ENCODE assay signal across 12 mouse cellular contexts in the genomic region with DNA sequence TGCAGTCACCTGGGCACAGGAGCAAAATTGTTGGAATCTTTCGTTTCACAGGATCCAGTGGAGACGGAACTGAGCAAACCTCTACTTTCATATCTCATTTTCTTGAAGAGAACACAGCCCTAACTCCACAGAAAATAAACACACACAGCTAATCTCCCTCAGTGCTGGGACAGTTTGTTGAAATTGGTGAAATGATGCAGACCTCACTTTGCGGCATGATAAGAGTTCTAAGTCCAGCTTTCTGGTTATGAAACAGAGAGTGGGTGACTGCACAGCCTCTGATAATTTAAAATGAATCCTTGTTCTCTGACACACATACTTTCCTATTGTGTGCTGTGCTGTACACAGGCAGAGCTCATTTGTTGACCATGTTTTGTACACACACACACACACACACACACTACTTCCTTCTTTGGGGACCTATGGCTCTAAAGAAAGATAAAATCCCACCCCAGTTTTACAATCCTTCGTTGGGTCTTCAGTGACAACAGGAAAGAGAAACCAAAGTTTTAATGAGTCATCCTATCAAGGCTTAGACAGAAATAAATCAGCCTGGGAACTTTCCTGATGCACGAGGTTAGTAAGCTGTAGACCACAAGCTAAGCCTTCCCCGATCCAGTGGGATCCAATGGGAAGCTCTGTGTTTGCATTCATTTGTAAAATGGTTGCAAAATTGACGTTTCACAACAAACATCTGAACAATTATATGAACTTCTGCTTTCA.
A peak's percentile ranks its signal among the peaks of the same experiment; 100 is the strongest.
DNase-seq lines count a peak whose midpoint lies in the region; ATAC-seq lines count a peak whose summit lies in the region.
"Had no signal": no experiment of that assay in that cellular context is flagged by ENCODE, and none has a peak within 500 bp of the region (broad histone marks: within the 10 kb centered on the region; RNA-seq: fewer than 3 reads in every experiment).

No protein-coding gene starts in this region.

- no peak for DNase-seq in frontal cortex, adult 2 months (ENCODE audit: extremely low spot score in 1 of 2, low spot score in 1 of 2)
- peak; percentile 37 for DNase-seq in 3T3-L1 (ENCODE audit: low read depth, low spot score)
- peak; percentile 31 to 47 for DNase-seq in heart, postnatal 10 days
- DNase-seq in c-Kit-positive CD71-positive TER-119-positive erythroid progenitor cells, embryonic 14.5 days (ENCODE audit: low spot score) = no peak
- DNase-seq: cerebellum, adult 11 months; right cerebral cortex, adult 18-20 months; spleen, adult 18-20 months; thymus, postnatal 36 days had no signal

- peak; percentile 34; the same call in 1 of the 2 replicates for ATAC-seq in frontal cortex, adult (ENCODE audit: low TSS enrichment)
- ATAC-seq in granulocyte monocyte progenitor cell, adult 5-6 weeks (replicated peaks; ENCODE audit: poor library complexity, severe bottlenecking) = peak; percentile 68
- ATAC-seq in CD4-positive, CD25-positive, alpha-beta regulatory T cell, adult 4 months = no peak
- ATAC-seq: midbrain, embryonic 16.5 days had no signal

- intact Hi-C loops in heart, postnatal 10 days (cut with DNase I) = loop anchor here (1.0 kb wide), 1 partner anchor 119 kb away; no protein-coding TSS in a partner anchor

Comparison
In these comparisons a context has a peak if more than half of its experiments do, and no peak if none do; other contexts are left out.
1. DNase-seq: peak in 3T3-L1 (single experiment) and heart, postnatal 10 days (2 of 2); none in frontal cortex, adult 2 months (0 of 2) and c-Kit-positive CD71-positive TER-119-positive erythroid progenitor cells, embryonic 14.5 days (single experiment).